Mouse (Mus musculus) ES-E14 (cell line): Measurements from ENCODE around the gene Mfap3.

ENCODE experiments used
- CHD2 ChIP-seq: IDR thresholded peaks from 2 replicates; pipeline ENCODE4 v1.6.1; 2014; ENCODE audit warnings: mild to moderate bottlenecking, low read depth, low read length, inconsistent platforms
- HCFC1 ChIP-seq: IDR thresholded peaks from 2 replicates; pipeline ENCODE4 v1.6.1; 2012; ENCODE audit warnings: low read length, inconsistent platforms, borderline replicate concordance; ENCODE audit not compliant: insufficient read depth
- ZC3H11A ChIP-seq: IDR thresholded peaks from 2 replicates; pipeline ENCODE4 v1.6.1; 2012; ENCODE audit warnings: low read depth, mild to moderate bottlenecking, inconsistent platforms, low read length, borderline replicate concordance

DNA sequence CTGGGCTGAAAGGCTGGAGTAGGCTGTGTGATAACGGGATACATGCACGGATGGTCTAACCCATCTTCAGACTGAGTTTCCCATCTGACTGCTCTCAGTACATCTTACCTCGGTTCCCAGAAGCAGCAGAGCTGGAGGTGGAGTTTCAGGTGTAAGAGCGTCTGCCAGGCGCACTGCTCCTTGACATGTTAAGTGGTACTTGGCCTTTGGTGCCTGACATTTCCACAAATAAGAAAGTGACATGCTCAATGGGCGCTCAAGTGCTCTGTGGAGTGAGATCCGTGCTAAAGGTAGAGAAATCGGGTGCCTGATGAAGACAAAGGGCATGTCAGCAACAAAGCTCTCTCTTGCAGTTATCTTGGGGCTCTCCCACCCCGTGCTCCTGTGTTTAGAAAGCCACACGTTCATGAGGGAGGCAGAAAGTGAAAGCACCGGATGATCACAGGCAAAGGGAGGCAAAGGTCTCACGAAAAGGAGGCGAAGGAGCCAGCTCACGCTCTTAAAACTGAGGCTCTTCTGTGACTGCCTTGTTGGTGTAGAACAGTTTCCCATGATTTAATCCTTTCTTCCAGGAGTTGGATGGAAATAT lies 55.3 kb downstream of the Mfap3 start:
- TF ChIP-seq ZC3H11A (no peak), HCFC1 (no peak), CHD2 (no peak)
